Mouse (Mus musculus) neural tube, embryonic 12.5 days (tissue): ENCODE measurements around the gene Uroc1. TPM values are rescaled to one million over a fixed set of nuclear protein-coding genes. Genes with fewer than 3 reads are reported as not detected.

ENCODE experiments used
- ATAC-seq: fragments of 200-750 bp; cut with Nextera tagmentation; 2 replicates; pipeline ENCODE4 v1.8.0; 2017; ENCODE audit warnings: low read depth, mild to moderate bottlenecking, moderate TSS enrichment, moderate library complexity; ENCODE audit not compliant: low FRiP score
- H3K27ac ChIP-seq: fragments of 300-500 bp; sonication (generic); 2 replicates; pipeline ENCODE4 v1.5.1; 2016
- H3K27me3 ChIP-seq: fragments of 300-500 bp; sonication (generic); replicated peaks from 2 replicates; pipeline ENCODE4 v1.6.1; 2016; ENCODE audit warnings: mild to moderate bottlenecking
- H3K36me3 ChIP-seq: fragments of 300-500 bp; sonication (generic); 2 replicates; pipeline ENCODE4 v1.6.1; 2016; ENCODE audit warnings: mild to moderate bottlenecking
- H3K4me1 ChIP-seq: fragments of 300-500 bp; sonication (generic); 2 replicates; pipeline ENCODE4 v1.6.1; 2016
- H3K4me2 ChIP-seq: fragments of 300-500 bp; sonication (generic); replicated peaks from 2 replicates; pipeline ENCODE4 v1.6.1; 2016; ENCODE audit warnings: mild to moderate bottlenecking
- H3K4me3 ChIP-seq: fragments of 300-500 bp; sonication (generic); 2 replicates; pipeline ENCODE4 v1.5.1; 2016
- H3K9ac ChIP-seq: fragments of 300-500 bp; sonication (generic); 2 replicates; pipeline ENCODE4 v1.6.1; 2016; ENCODE audit warnings: mild to moderate bottlenecking
- H3K9me3 ChIP-seq: fragments of 300-500 bp; sonication (generic); 2 replicates; pipeline ENCODE4 v1.6.1; 2016; ENCODE audit warnings: mild to moderate bottlenecking
- WGBS: fragments of 180-500 bp; shearing (Covaris S2); methylation state at CpG from one replicate; pipeline ENCODE4 v1.1.7; 2016; 5-methylcytosine and 5-hydroxymethylcytosine counted together
- polyA plus RNA-seq: library from polyadenylated mRNA; unstranded; fragments of >200 nt; fragmentation: Nextera tagmentation; extraction: Ambion mirVana; gene quantifications from 2 replicates; pipeline ENCODE4 v1.2.1, GENCODE M21; 2016

Uroc1 gene
- not detected in 2 replicates for polyA plus RNA-seq

DNA sequence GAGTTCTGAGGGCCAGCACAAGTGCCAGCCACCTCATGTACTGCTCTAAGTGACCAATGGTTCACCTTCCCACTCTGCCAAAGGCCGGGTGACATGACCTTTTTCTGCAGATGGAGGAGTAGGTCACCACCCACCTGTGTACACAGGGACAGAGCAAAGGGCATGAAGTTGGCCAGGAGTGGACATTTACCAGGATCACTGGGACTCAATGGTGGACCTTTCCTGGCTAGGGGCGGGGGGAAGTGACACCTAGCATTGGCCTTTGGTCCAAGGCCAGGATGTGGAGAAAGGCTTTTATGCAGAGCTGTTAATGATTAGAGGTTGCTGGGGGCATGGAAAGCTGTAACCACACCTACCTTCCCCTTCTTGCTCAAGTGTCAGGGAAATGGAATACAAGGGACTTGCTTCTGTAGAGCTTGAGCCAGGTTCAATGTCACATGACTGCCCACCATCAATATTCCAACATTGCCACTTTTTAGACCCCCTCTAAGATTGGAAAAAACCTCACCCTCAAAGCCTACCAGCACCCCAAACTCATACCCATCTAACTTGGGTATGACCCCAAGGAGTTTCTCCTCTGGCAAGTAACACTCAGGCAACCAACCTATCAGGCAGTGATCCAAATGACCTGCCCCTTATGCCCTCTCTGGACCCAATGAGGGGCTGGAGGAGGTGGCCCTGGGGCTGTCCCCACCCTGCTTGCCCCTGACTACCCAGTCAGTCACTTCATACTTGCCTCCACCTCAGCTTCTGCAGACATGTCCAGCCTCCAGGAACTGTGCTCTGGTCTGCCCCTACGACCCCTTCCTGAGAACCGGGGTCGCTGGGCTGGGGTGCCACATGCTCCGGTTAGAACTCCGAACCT, at the start of gene Uroc1:
Gene Uroc1 (plus strand): TSS at position 724 of the 865 bp plus-strand sequence.
- H3K27me3 ChIP-seq: no peaks in the 10 kb centered on the region
- H3K27ac ChIP-seq: no peak within 1 kb of the TSS
- H3K4me3 ChIP-seq: no peak within 1 kb of the TSS
- no peak within 1 kb of the TSS for H3K9ac ChIP-seq
- H3K4me1 ChIP-seq: no peaks in the 10 kb centered on the region
- WGBS: 81% methylated on average over 7 of the region's 7 CpGs
- H3K36me3 ChIP-seq: no peaks in the 10 kb centered on the region
- no peaks in the 10 kb centered on the region for H3K9me3 ChIP-seq
- no peak within 1 kb of the TSS for H3K4me2 ChIP-seq
- ATAC-seq: no peak

- H3K9ac ChIP-seq: no peak overlapping the region
- no peak for ATAC-seq
- H3K27me3 ChIP-seq: no peaks in the 10 kb centered on the region
- 63% methylated on average over 12 of the region's 12 CpGs for WGBS
- no peak overlapping the region for H3K4me2 ChIP-seq
- 0 out of 2 replicates have a peak, but pooled peaks cover 5% of the 10 kb centered on the region for H3K9me3 ChIP-seq
- H3K27ac ChIP-seq: no peak overlapping the region
- H3K4me3 ChIP-seq: no peak overlapping the region
- H3K4me1 ChIP-seq: no peaks in the 10 kb centered on the region
- H3K36me3 ChIP-seq: no peaks in the 10 kb centered on the region
Observed at GRCm38 (mm10) chr6:90288265-90288664, 44.8 kb upstream of the Uroc1 start.

DNA sequence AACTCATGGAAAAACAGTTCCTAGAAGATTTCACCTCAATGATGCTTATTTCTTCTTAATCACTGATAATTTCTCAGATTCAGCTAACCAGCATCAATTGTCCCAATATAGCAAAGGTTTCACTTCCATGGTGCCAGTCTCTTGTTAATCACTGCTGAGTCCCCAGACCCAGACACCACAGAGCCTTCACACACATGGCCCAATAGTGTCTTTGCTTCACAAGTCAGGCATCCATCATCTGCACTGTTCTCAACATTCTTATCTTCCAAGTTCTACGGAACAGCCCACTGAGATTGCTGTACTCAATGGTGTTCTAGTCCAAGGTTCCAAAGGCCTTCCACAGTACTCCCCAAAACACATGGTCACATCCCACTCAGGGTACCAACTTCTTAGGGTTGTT, 32.2 kb upstream of the Uroc1 start, which contains the start of gene BC048671:
Gene BC048671 (plus strand): TSS at position 301 of the 400 bp plus-strand sequence.
- H3K4me3 ChIP-seq: no peak within 1 kb of the TSS
- H3K36me3 ChIP-seq: no peaks in the 10 kb centered on the region
- no peak within 1 kb of the TSS for H3K9ac ChIP-seq
- WGBS: 98% methylated on average over 1 of the region's 1 CpGs
- H3K9me3 ChIP-seq: no peaks in the 10 kb centered on the region
- H3K27ac ChIP-seq: no peak within 1 kb of the TSS
- ATAC-seq: no peak
- H3K4me1 ChIP-seq: no peaks in the 10 kb centered on the region
- no peaks in the 10 kb centered on the region for H3K27me3 ChIP-seq
- no peak within 1 kb of the TSS for H3K4me2 ChIP-seq

DNA sequence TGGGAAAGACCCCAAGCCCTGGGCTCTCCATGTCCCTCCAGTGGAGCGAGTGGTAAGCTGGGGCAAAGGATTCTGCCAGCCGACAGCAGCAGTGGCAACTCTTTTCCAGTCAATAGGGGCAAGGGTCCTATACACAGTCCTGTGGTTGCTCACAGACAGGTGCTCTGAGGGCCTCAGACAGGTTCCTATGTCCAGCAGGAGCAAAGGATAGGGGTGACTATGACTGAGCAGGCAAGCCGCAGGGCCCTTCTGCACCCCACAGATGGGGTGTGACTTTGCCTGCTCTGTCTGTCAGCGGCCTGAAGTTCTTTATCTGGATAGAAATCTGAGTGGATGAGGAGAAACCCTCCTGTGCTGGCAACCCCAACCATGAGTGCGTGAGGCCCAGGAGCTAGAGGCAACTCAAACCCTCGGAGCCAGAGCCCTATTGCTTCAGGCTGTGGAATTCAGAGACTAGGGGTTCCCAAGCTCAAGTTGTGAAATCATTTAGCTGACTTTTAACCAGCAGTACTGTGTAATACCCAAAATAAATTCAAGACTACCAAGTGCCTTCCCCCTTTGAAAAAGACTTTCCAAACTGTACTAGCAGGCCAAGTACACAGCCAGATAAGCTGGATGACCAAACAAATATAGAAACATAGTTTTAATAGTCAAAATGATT, 26.6 kb upstream of the Uroc1 start:
- no peaks in the 10 kb centered on the region for H3K27me3 ChIP-seq
- peaks cover 13% of the 10 kb centered on the region; the same call in 1 of the 2 replicates for H3K9me3 ChIP-seq
- no peak overlapping the region for H3K4me3 ChIP-seq
- ATAC-seq: no peak
- 90% methylated on average over 6 of the region's 6 CpGs for WGBS
- H3K27ac ChIP-seq: no peak overlapping the region
- no peak overlapping the region for H3K4me2 ChIP-seq
- H3K4me1 ChIP-seq: no peaks in the 10 kb centered on the region
- H3K9ac ChIP-seq: no peak overlapping the region
- no peaks in the 10 kb centered on the region for H3K36me3 ChIP-seq

- ATAC-seq: no peak
- Histone ChIP-seq H3K9ac (no peak overlapping the region), H3K36me3 (no peaks in the 10 kb centered on the region), H3K9me3 (peaks cover 13% of the 10 kb centered on the region; the same call in 1 of the 2 replicates), H3K4me1 (no peaks in the 10 kb centered on the region), H3K27me3 (no peaks in the 10 kb centered on the region), H3K4me2 (no peak overlapping the region), H3K27ac (no peak overlapping the region), H3K4me3 (no peak overlapping the region)
- 88% methylated on average over 87 of the region's 87 CpGs for WGBS
Observed at GRCm38 (mm10) chr6:90308839-90309778, 24.0 kb upstream of the Uroc1 start.

GRCm38 (mm10) chr6:90315961-90316360, 17.1 kb upstream of the Uroc1 start:
- no peak overlapping the region for H3K27ac ChIP-seq
- no peaks in the 10 kb centered on the region for H3K9me3 ChIP-seq
- no peak overlapping the region for H3K4me3 ChIP-seq
- WGBS: 88% methylated on average over 5 of the region's 5 CpGs
- no peak for ATAC-seq
- H3K4me1 ChIP-seq: no peaks in the 10 kb centered on the region
- H3K4me2 ChIP-seq: no peak overlapping the region
- H3K27me3 ChIP-seq: no peaks in the 10 kb centered on the region
- H3K36me3 ChIP-seq: no peaks in the 10 kb centered on the region
- H3K9ac ChIP-seq: no peak overlapping the region

DNA sequence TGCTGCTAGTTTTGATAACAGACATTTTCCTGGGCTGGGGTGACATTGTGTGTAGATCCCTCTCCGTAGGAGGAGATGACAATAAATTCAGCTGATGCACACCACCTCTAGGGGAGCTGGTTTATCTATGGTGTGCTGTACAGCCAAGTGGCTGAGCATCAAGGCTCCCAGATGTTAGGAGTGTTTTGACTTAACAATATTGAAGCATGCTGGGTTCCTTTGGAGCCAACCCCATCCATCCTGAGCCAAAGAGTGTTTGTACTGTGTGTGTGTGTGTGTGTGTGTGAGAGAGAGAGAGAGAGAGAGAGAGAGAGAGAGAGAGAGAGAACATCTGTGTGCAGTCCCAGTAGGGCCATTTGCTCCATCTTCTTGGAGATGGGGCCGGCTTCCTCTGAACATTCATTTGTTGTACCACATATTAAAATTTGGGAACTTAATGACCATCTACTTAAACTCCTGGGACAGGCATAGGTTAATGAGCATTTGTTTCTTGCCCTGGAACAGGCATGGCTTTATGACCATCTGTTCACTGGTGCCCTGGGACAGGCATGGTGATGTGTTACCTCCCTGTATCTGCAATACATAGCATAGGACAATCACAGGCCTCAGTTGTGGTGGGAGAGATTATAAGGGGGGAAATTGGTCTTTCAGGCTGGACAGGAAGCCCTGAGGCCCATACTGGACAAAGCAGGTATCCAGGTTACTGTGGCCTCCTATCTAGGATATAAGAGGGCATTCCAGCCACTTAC, 15.4 kb upstream of the Uroc1 start:
- Histone ChIP-seq H3K27ac (no peak overlapping the region), H3K4me2 (no peak overlapping the region), H3K9ac (no peak overlapping the region), H3K4me3 (no peak overlapping the region), H3K9me3 (no peaks in the 10 kb centered on the region), H3K4me1 (no peaks in the 10 kb centered on the region), H3K36me3 (no peaks in the 10 kb centered on the region), H3K27me3 (no peaks in the 10 kb centered on the region)
- WGBS: 75% methylated on average over 2 of the region's 2 CpGs
- no peak for ATAC-seq

DNA sequence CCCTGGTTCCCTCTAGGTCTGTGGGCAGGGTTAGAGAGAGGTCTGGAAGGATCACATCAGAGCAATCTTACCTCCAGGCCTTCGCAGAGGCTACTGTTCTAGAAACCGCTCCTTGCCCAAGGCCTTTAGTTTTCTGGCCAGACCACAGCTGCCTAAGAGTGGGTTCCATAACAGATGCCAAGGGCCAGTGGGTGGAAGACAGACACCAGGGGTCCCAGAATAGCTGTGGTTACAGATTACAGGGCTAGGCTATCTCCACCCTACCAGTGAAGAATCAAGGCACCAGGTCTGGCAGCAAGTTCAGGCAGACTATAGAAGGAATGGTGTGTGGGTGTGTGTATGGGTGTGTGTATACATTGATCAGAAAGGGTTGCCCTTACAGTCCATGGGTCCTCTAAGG, 14.1 kb upstream of the Uroc1 start:
- 92% methylated on average over 2 of the region's 2 CpGs for WGBS
- Histone ChIP-seq H3K27me3 (0 out of 2 replicates have a peak, but pooled peaks cover 4% of the 10 kb centered on the region), H3K4me2 (no peak overlapping the region), H3K4me3 (no peak overlapping the region), H3K9ac (no peak overlapping the region), H3K9me3 (no peaks in the 10 kb centered on the region), H3K4me1 (no peaks in the 10 kb centered on the region), H3K27ac (no peak overlapping the region), H3K36me3 (no peaks in the 10 kb centered on the region)
- no peak for ATAC-seq

GRCm38 (mm10) chr6:90319475-90320191, 13.5 kb upstream of the Uroc1 start:
- Histone ChIP-seq H3K36me3 (no peaks in the 10 kb centered on the region), H3K27me3 (0 out of 2 replicates have a peak, but pooled peaks cover 6% of the 10 kb centered on the region), H3K9me3 (no peaks in the 10 kb centered on the region), H3K27ac (no peak overlapping the region), H3K4me3 (no peak overlapping the region), H3K4me2 (no peak overlapping the region), H3K9ac (no peak overlapping the region), H3K4me1 (no peaks in the 10 kb centered on the region)
- ATAC-seq: no peak
- whole genome bisulfite sequencing: 75% methylated on average over 7 of the region's 7 CpGs

GRCm38 (mm10) chr6:90320429-90320828, 12.7 kb upstream of the Uroc1 start:
- Histone ChIP-seq H3K4me3 (no peak overlapping the region), H3K36me3 (no peaks in the 10 kb centered on the region), H3K9ac (no peak overlapping the region), H3K4me1 (no peaks in the 10 kb centered on the region), H3K27ac (no peak overlapping the region), H3K4me2 (no peak overlapping the region), H3K27me3 (0 out of 2 replicates have a peak, but pooled peaks cover 13% of the 10 kb centered on the region), H3K9me3 (no peaks in the 10 kb centered on the region)
- no peak for ATAC-seq
- 81% methylated on average over 5 of the region's 5 CpGs for WGBS

DNA sequence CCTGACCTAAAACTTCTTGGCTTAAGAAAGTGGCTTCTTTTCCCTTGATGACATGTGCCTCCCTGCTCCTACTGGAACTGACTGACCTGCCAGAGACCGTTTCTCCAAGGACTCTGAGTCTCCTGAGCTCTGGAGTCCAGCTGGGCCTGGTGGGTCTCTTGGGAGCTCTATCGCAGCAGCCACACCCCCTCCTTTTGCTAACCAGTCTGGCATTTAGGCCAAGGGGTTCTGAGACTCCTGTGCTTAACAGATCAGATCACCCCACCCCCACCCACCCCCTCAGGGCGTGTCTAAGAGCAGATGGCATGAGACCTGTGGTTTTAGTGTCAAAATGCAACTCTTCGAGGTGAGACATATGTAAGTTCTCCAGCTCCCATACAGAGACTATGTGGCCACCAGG, 11.3 kb upstream of the Uroc1 start:
- no peak overlapping the region for H3K4me3 ChIP-seq
- H3K9ac ChIP-seq: no peak overlapping the region
- no peaks in the 10 kb centered on the region for H3K4me1 ChIP-seq
- H3K36me3 ChIP-seq: no peaks in the 10 kb centered on the region
- no peak overlapping the region for H3K27ac ChIP-seq
- WGBS: 64% methylated on average over 4 of the region's 4 CpGs
- ATAC-seq: no peak
- no peak overlapping the region for H3K4me2 ChIP-seq
- H3K9me3 ChIP-seq: no peaks in the 10 kb centered on the region
- 0 out of 2 replicates have a peak, but pooled peaks cover 14% of the 10 kb centered on the region for H3K27me3 ChIP-seq
